Mouse (Mus musculus) limb, embryonic 10.5 days (tissue): ENCODE measurements around the gene Pofut2. TPM values are rescaled to one million over a fixed set of nuclear protein-coding genes. Genes with fewer than 3 reads are reported as not detected.
A peak's percentile ranks its signal among the peaks of the same experiment; 100 is the strongest.
"Not testable (repeated sequence)": the region's sequence is repeated elsewhere in the genome, so short reads cannot be mapped to it uniquely, and the experiment has no call there.

ENCODE experiments used
- DNase-seq: peaks from one replicate; pipeline ENCODE4 v3.0.0-alpha.2; 2017; ENCODE audit warnings: low spot score
- H3K27ac ChIP-seq: fragments of 300-500 bp; sonication (generic); 2 replicates; pipeline ENCODE4 v1.5.1; 2016; ENCODE audit warnings: mild to moderate bottlenecking
- H3K27me3 ChIP-seq: fragments of 300-500 bp; sonication (generic); 2 replicates; pipeline ENCODE4 v1.6.1; 2016; ENCODE audit warnings: low read depth, mild to moderate bottlenecking; ENCODE audit not compliant: poor library complexity, severe bottlenecking
- H3K36me3 ChIP-seq: fragments of 300-500 bp; sonication (generic); 2 replicates; pipeline ENCODE4 v1.6.1; 2016; ENCODE audit warnings: mild to moderate bottlenecking, moderate library complexity
- H3K4me1 ChIP-seq: fragments of 300-500 bp; sonication (generic); 2 replicates; pipeline ENCODE4 v1.6.1; 2016
- H3K4me3 ChIP-seq: fragments of 300-500 bp; sonication (generic); 2 replicates; pipeline ENCODE4 v1.5.1; 2016; ENCODE audit warnings: mild to moderate bottlenecking, moderate library complexity
- H3K9me3 ChIP-seq: fragments of 300-500 bp; sonication (generic); replicated peaks from 2 replicates; pipeline ENCODE4 v1.6.1; 2016; ENCODE audit warnings: mild to moderate bottlenecking
- WGBS: fragments of 180-500 bp; shearing (Covaris S2); methylation state at CpG from one replicate; pipeline ENCODE4 v1.1.7; 2016; 5-methylcytosine and 5-hydroxymethylcytosine counted together
- polyA plus RNA-seq: library from polyadenylated mRNA; unstranded; fragments of >200 nt; fragmentation: Nextera tagmentation; extraction: Ambion mirVana; gene quantifications from 2 replicates; pipeline ENCODE4 v1.2.1, GENCODE M21; 2016

The Pofut2 gene
- polyA plus RNA-seq, 1 experiment from 2014 or later = 83.3 TPM

- WGBS = 55% methylated on average over 4 of the region's 4 CpGs
- peak overlapping the region; percentile 97 for H3K4me3 ChIP-seq
- DNase-seq = no peak
- H3K9me3 ChIP-seq = no peaks in the 10 kb centered on the region
- H3K4me1 ChIP-seq = peaks cover 16% of the 10 kb centered on the region
- H3K27me3 ChIP-seq = no peaks in the 10 kb centered on the region
- H3K27ac ChIP-seq = no peak overlapping the region
- H3K36me3 ChIP-seq = peaks cover 28% of the 10 kb centered on the region
These were observed 902 bp upstream of the Pofut2 start for GRCm38 (mm10) chr10:77258041-77258590.

DNA sequence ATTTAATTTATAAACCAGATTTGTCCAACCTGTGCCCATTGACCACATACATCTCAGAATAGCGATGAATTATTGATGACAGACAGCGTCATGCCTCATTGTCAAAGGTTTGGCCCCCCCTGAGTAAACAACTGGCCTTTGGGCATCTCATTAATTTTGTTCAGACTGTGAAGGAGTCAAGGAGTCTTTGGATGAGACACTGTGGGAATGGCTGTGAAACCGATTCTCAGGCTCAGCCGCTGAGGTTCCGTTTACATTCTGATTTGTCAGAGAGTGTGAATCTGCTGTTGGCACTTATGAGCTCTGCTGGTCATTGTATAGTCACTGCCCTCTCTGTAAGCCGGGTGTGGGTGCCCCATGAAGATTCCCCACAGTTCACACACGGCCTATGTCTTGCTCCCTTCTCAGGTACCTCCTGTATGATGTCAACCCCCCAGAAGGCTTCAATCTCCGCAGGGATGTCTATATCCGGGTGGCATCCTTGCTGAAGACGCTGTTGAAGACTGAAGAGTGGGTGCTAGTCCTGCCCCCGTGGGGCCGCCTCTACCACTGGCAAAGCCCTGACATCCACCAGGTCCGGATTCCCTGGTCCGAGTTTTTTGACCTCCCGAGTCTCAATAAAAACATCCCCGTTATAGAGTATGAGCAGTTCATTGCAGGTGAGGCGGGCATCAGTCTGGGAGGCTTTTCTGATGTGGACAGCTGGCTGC is 1.3 kb downstream of the Pofut2 start:
- Histone ChIP-seq H3K27me3 (no peaks in the 10 kb centered on the region), H3K4me1 (peaks cover 16% of the 10 kb centered on the region), H3K9me3 (no peaks in the 10 kb centered on the region), H3K27ac (no peak overlapping the region), H3K36me3 (peaks cover 50% of the 10 kb centered on the region), H3K4me3 (peak overlapping the region; percentile 97)
- no peak for DNase-seq
- 89% methylated on average over 17 of the region's 17 CpGs for WGBS

DNA sequence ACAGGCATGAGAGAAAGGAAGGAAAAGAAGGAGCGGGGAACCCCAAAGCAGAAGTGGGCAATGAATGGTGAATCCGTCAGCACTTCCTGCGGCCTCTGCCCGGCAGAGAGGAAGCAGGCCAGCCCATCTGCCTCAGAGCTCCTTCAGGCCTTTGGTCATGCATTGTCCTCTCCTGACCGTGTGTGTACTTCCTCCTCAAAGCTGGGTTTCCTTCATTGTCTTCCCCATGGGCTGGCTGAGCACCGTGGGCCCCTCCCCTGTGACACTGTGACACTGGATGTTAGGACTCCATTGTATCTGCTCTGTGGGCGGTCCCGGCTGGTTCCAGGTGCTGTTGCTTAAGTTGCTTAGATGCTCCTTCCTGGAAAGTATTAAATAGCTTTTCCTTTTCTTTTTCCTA is 7.3 kb downstream of the Pofut2 start:
- Histone ChIP-seq H3K27ac (no peak overlapping the region), H3K36me3 (peaks cover 96% of the 10 kb centered on the region), H3K4me3 (no peak overlapping the region), H3K27me3 (no peaks in the 10 kb centered on the region), H3K9me3 (no peaks in the 10 kb centered on the region), H3K4me1 (no peaks in the 10 kb centered on the region)
- WGBS = 88% methylated on average over 8 of the region's 8 CpGs
- DNase-seq = no peak

DNA sequence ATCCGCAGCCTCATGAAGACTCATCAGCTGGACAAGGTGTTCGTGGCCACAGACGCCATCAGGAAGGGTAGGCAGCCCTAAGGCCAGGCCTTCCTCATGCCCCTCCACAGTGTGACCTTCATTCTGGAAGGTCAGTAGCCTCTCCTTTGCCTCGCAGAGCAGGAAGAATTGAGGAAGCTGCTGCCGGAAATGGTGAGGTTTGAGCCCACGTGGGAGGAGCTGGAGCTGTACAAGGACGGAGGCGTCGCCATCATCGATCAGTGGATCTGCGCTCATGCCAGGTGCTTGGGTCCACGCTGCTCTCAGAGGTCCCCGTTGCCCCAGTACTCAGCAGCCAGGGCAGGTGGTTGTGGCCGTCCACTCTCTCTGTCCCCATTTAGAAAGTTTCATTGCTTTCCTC is 8.0 kb downstream of the Pofut2 start:
- Histone ChIP-seq H3K27me3 (no peaks in the 10 kb centered on the region), H3K4me1 (no peaks in the 10 kb centered on the region), H3K9me3 (no peaks in the 10 kb centered on the region), H3K36me3 (peaks cover 89% of the 10 kb centered on the region), H3K4me3 (no peak overlapping the region), H3K27ac (no peak overlapping the region)
- 93% methylated on average over 14 of the region's 14 CpGs for WGBS
- no peak for DNase-seq

DNA sequence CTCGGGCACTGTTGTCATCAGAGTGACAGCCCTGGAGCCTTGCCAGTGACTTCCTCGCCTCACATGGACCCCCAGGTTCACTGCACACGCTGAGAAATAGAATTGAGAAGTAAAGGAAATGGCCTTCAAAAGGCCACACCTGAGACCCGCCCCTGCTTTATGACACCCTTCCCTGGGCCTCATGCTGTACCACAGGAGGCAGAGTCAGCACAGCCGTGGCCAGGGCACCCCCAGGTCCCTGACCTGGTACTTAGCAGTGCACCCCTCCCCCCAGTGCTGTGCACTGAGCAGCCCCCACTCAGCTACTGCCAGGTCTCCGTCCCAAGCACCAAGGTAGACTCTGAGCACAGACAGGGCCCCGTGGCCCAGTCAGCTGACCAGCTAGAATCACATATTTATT is 10.1 kb downstream of the Pofut2 start:
- no peak for DNase-seq
- Histone ChIP-seq H3K27me3 (no peaks in the 10 kb centered on the region), H3K4me1 (0 out of 2 replicates have a peak, but pooled peaks cover 5% of the 10 kb centered on the region), H3K4me3 (no peak overlapping the region), H3K27ac (no peak overlapping the region), H3K9me3 (no peaks in the 10 kb centered on the region), H3K36me3 (peaks cover 68% of the 10 kb centered on the region)
- WGBS = 84% methylated on average over 7 of the region's 7 CpGs

GRCm38 (mm10) chr10:77272980-77273730 is 14.1 kb downstream of the Pofut2 start:
- Histone ChIP-seq H3K9me3 (no peaks in the 10 kb centered on the region), H3K27ac (no peak overlapping the region), H3K4me1 (0 out of 2 replicates have a peak, but pooled peaks cover 5% of the 10 kb centered on the region), H3K4me3 (no peak overlapping the region), H3K36me3 (peaks cover 27% of the 10 kb centered on the region), H3K27me3 (no peaks in the 10 kb centered on the region)
- WGBS = 62% methylated on average over 11 of the region's 11 CpGs
- DNase-seq = no peak

- Histone ChIP-seq H3K27ac (no peak overlapping the region), H3K36me3 (peaks cover 21% of the 10 kb centered on the region), H3K27me3 (no peaks in the 10 kb centered on the region), H3K4me3 (no peak overlapping the region), H3K9me3 (no peaks in the 10 kb centered on the region), H3K4me1 (0 out of 2 replicates have a peak, but pooled peaks cover 5% of the 10 kb centered on the region)
- no peak for DNase-seq
These were observed 14.8 kb downstream of the Pofut2 start for GRCm38 (mm10) chr10:77273798-77274197.

GRCm38 (mm10) chr10:77282085-77282484 is 23.1 kb downstream of the Pofut2 start:
- H3K36me3 ChIP-seq = not testable (repeated sequence)
- WGBS = 65% methylated on average over 1 of the region's 1 CpGs

GRCm38 (mm10) chr10:77282822-77283221 is 23.8 kb downstream of the Pofut2 start:
- peak; percentile 83 for DNase-seq
- Histone ChIP-seq H3K4me3 (no peak overlapping the region), H3K36me3 (no peaks in the 10 kb centered on the region), H3K27me3 (no peaks in the 10 kb centered on the region), H3K27ac (no peak overlapping the region), H3K4me1 (peaks cover 9% of the 10 kb centered on the region), H3K9me3 (no peaks in the 10 kb centered on the region)
- WGBS = 19% methylated on average over 6 of the region's 6 CpGs

More at GRCm38 (mm10) chr10:77282085-77282484, 23.1 kb downstream of the Pofut2 start:
- not testable (repeated sequence) for H3K9me3 ChIP-seq, H3K27ac ChIP-seq, H3K27me3 ChIP-seq, H3K4me3 ChIP-seq, H3K4me1 ChIP-seq, DNase-seq

DNA sequence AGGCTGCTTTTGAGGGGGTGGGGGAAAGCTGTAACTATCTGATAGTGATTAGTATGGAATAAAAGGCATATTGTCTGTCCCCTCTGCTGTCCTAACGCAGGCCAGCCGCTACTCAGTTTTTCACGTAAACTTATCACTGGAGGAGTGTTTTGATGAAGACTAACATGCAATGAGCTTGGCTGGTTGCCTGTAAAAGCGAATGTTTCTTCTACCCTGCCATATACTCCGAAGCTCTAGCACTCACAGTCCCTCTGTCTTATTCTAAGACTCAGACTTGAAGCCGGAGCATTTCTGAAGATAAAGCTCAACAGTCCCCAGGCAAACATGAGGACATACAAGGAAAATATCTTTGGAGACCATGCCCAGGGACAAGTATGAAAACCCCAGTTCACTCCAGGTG is 25.8 kb downstream of the Pofut2 start:
- 86% methylated on average over 6 of the region's 6 CpGs for WGBS
- no peaks in the 10 kb centered on the region for H3K27me3 ChIP-seq
- H3K4me1 ChIP-seq = peaks cover 9% of the 10 kb centered on the region
- no peaks in the 10 kb centered on the region for H3K9me3 ChIP-seq
- no peak overlapping the region for H3K4me3 ChIP-seq
- H3K36me3 ChIP-seq = no peaks in the 10 kb centered on the region
- no peak for DNase-seq
- H3K27ac ChIP-seq = no peak overlapping the region

DNA sequence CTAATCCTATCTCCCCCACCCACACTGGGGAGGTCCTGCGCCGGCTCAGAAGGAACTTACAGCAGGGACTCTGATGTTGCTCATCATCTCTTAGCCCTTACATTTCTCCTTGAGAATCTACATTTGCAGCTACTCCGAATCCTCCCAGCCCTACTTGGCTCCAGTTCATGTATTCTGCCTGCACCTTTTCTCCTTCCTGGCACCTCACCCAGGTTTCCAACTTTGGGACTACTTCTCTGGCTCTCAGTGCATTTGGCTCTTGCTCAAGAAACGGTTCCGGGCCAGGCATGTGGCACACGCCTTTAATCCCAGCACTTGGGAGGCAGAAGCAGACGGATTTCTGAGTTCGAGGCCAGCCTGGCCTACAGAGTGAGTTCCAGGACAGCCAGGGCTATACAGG is 28.6 kb downstream of the Pofut2 start:
- Histone ChIP-seq H3K27ac (no peak overlapping the region), H3K4me1 (peaks cover 9% of the 10 kb centered on the region), H3K27me3 (no peaks in the 10 kb centered on the region), H3K4me3 (no peak overlapping the region), H3K36me3 (no peaks in the 10 kb centered on the region), H3K9me3 (no peaks in the 10 kb centered on the region)
- WGBS = 88% methylated on average over 8 of the region's 8 CpGs
- no peak for DNase-seq

DNA sequence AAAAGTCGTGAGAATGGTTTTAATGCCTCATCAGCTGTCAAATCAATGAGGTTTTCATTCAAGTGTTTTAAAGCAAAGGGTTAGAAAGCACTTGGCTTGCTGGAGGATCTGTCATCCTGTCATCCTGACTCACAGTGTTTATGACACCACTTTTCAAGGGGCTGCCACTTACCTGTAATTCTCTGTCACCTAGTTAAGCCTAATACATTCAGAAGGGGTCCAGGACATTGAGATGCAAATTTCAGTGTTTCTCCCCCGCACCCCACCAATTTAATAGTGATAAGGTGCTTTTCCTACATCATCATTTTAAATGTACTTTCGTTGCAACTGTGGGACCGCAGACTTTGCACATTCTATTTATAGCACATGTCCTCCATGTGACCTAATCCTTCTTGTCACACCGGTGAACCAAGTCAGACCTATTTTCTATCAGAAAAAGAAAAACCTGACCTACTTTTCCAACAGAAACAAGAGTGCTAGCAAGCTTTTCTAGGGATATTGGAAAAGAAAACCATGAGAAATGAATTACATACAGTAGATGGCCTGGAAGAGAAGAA is 29.7 kb downstream of the Pofut2 start:
- Histone ChIP-seq H3K27ac (no peak overlapping the region), H3K9me3 (no peaks in the 10 kb centered on the region)

DNA sequence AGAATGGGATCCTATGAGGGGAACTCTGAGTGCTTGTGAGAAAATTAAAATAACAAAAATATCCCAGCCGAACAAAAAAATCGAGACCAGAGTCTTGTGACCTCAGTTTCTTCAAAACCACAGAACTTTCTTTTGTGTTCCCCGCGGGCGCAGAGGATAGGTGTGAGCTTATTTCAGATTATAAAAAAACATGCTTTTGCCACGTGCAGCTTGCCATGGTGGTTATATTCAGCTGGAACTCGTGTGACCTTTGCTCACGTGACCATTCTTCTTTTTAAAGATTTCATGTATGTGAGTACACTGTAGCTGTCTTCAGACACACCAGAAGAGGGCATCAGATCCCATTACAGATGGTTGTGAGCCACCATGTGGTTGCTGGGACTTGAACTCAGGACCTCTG is 30.5 kb downstream of the Pofut2 start:
- Histone ChIP-seq H3K27ac (no peak overlapping the region), H3K4me3 (no peak overlapping the region), H3K27me3 (no peaks in the 10 kb centered on the region), H3K36me3 (0 out of 2 replicates have a peak, but pooled peaks cover 2% of the 10 kb centered on the region), H3K4me1 (peaks cover 4% of the 10 kb centered on the region; the same call in 1 of the 2 replicates), H3K9me3 (no peaks in the 10 kb centered on the region)
- WGBS = 94% methylated on average over 8 of the region's 8 CpGs
- DNase-seq = no peak

More for the DNA sequence above, 29.7 kb downstream of the Pofut2 start:
- Histone ChIP-seq H3K36me3 (no peaks in the 10 kb centered on the region), H3K4me1 (peaks cover 9% of the 10 kb centered on the region), H3K27me3 (no peaks in the 10 kb centered on the region), H3K4me3 (no peak overlapping the region)
- 75% methylated on average over 5 of the region's 5 CpGs for WGBS
- DNase-seq = no peak
